Mouse (Mus musculus): Measurements from ENCODE around the gene Gm17349. TPM values are rescaled to one million over a fixed set of nuclear protein-coding genes. Genes with fewer than 3 reads are reported as not detected.
A peak's percentile ranks its signal among the peaks of the same experiment; 100 is the strongest.
"Not testable (repeated sequence)": the region's sequence is repeated elsewhere in the genome, so short reads cannot be mapped to it uniquely, and the experiment has no call there.

Gene Gm17349
- polyA plus RNA-seq, 1 experiment from 2014 or later, result 3.0 TPM

- H3K4me2 ChIP-seq (replicated peaks; ENCODE audit: low read depth), result no peak overlapping the region
- TF ChIP-seq CTCF (IDR thresholded peaks at IDR 0.05; ENCODE audit: low read depth), result no peak
- no peaks in the 10 kb centered on the region for H3K9me3 ChIP-seq (ENCODE audit: control insufficient read depth)
- no peak overlapping the region for H3K27ac ChIP-seq (ENCODE audit: low read depth, low read length)
- no peak overlapping the region for H3K4me3 ChIP-seq (ENCODE audit: low read depth, low read length)
- 89% methylated on average over 3 of the region's 3 CpGs for WGBS
- H3K9ac ChIP-seq (ENCODE audit: low read depth, low read length), result no peak overlapping the region
- 0 out of 2 replicates have a peak, but pooled peaks cover under 1% of the 10 kb centered on the region for H3K4me1 ChIP-seq (replicated peaks; ENCODE audit: control insufficient read depth, insufficient read depth, low read length)
- no peak for ATAC-seq
- peaks cover 32% of the 10 kb centered on the region for H3K36me3 ChIP-seq (ENCODE audit: control insufficient read depth, insufficient read depth)
- H3K27me3 ChIP-seq (replicated peaks; ENCODE audit: control insufficient read depth, insufficient read depth, low read length), result no peaks in the 10 kb centered on the region
Observed at GRCm38 (mm10) chr15:99731678-99732077, 26.4 kb upstream of the Gm17349 start.

GRCm38 (mm10) chr15:99731167-99731566 is 25.9 kb upstream of the Gm17349 start:
- peaks cover 27% of the 10 kb centered on the region for H3K36me3 ChIP-seq (ENCODE audit: control insufficient read depth, insufficient read depth)
- no peaks in the 10 kb centered on the region for H3K27me3 ChIP-seq (replicated peaks; ENCODE audit: control insufficient read depth, insufficient read depth, low read length)
- TF ChIP-seq CTCF (IDR thresholded peaks at IDR 0.05; ENCODE audit: low read depth), result no peak
- no peaks in the 10 kb centered on the region for H3K9me3 ChIP-seq (ENCODE audit: control insufficient read depth)
- H3K4me3 ChIP-seq (ENCODE audit: low read depth, low read length), result no peak overlapping the region
- H3K4me1 ChIP-seq (replicated peaks; ENCODE audit: control insufficient read depth, insufficient read depth, low read length), result 0 out of 2 replicates have a peak, but pooled peaks cover 5% of the 10 kb centered on the region
- WGBS, result 100% methylated on average over 2 of the region's 2 CpGs
- no peak overlapping the region for H3K4me2 ChIP-seq (replicated peaks; ENCODE audit: low read depth)
- no peak for ATAC-seq
- H3K27ac ChIP-seq (ENCODE audit: low read depth, low read length), result no peak overlapping the region
- H3K9ac ChIP-seq (ENCODE audit: low read depth, low read length), result no peak overlapping the region

DNA sequence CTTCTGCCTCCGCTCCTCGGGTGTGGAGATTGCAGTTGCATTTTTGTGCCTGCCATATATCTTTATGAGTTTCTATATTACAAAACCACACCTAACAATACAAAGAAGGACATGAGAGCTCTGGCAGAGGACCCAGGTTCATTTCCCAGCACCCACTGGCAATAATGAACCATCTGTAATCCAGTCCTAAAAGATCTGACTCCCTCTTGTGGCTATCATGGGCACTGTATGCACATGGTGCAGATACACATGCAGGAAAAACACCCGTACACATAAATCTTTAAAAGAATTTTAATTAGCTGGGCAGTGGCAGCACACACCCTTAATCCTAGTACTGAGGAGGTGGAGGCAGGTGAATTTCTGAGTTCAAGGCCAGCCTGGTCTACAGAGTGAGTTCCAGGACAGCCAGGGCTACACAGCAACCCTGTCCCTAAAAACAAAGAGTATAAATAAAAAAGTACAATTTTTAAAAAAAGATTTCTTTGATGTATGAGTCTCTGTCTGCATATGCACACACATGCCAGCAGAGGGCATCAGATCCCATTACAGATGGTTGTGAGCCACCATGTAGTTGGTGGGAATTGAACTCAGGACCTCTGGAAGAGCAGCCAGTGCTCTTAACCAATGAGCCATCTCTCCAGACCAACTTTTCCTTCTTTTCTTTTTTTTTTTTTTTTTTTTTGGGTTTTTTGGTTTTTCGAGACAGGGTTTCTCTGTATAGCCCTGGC is 23.9 kb upstream of the Gm17349 start:
- ATAC-seq, result no peak
- peaks cover 19% of the 10 kb centered on the region for H3K36me3 ChIP-seq (ENCODE audit: control insufficient read depth, insufficient read depth)
- 85% methylated on average over 3 of the region's 4 CpGs for WGBS
- no peak overlapping the region for H3K9ac ChIP-seq (ENCODE audit: low read depth, low read length)
- no peak overlapping the region for H3K4me2 ChIP-seq (replicated peaks; ENCODE audit: low read depth)
- H3K27ac ChIP-seq (ENCODE audit: low read depth, low read length), result no peak overlapping the region
- H3K27me3 ChIP-seq (replicated peaks; ENCODE audit: control insufficient read depth, insufficient read depth, low read length), result no peaks in the 10 kb centered on the region
- no peaks in the 10 kb centered on the region for H3K9me3 ChIP-seq (ENCODE audit: control insufficient read depth)
- peak; percentile 48 for TF ChIP-seq CTCF (IDR thresholded peaks at IDR 0.05; ENCODE audit: low read depth)
- no peak overlapping the region for H3K4me3 ChIP-seq (ENCODE audit: low read depth, low read length)
- H3K4me1 ChIP-seq (replicated peaks; ENCODE audit: control insufficient read depth, insufficient read depth, low read length), result peaks cover 10% of the 10 kb centered on the region; the same call in 1 of the 2 replicates

DNA sequence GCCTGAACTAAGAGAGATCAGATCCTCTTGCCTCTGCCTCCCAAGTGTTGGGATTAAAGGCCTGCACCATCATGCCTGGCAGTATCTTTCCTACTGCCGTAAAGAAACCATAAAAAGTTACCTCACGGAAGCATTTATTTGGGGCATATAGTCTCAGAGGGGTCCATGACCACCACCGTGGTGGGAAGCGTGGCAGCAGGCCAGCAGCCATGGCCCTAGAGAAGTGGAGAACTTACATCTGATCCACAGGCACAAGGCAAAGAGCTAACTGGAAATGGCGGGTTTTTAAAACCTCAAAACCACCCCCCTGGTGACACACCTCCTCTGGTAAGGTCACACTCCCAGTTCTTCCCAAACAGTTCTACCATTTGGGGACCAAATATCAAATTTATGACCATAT is 22.9 kb upstream of the Gm17349 start:
- Histone ChIP-seq H3K4me1 (replicated peaks; ENCODE audit: control insufficient read depth, insufficient read depth, low read length) (peaks cover 14% of the 10 kb centered on the region; the same call in 1 of the 2 replicates), H3K9ac (ENCODE audit: low read depth, low read length) (no peak overlapping the region), H3K9me3 (ENCODE audit: control insufficient read depth) (no peaks in the 10 kb centered on the region), H3K4me2 (replicated peaks; ENCODE audit: low read depth) (no peak overlapping the region), H3K36me3 (ENCODE audit: control insufficient read depth, insufficient read depth) (peaks cover 22% of the 10 kb centered on the region), H3K27me3 (replicated peaks; ENCODE audit: control insufficient read depth, insufficient read depth, low read length) (no peaks in the 10 kb centered on the region), H3K27ac (ENCODE audit: low read depth, low read length) (no peak overlapping the region), H3K4me3 (ENCODE audit: low read depth, low read length) (no peak overlapping the region)
- WGBS, result 94% methylated on average over 5 of the region's 5 CpGs
- no peak for TF ChIP-seq CTCF (IDR thresholded peaks at IDR 0.05; ENCODE audit: low read depth)
- ATAC-seq, result no peak

GRCm38 (mm10) chr15:99727525-99727924 is 22.2 kb upstream of the Gm17349 start:
- peaks cover 15% of the 10 kb centered on the region; the same call in 1 of the 2 replicates for H3K4me1 ChIP-seq (replicated peaks; ENCODE audit: control insufficient read depth, insufficient read depth, low read length)
- H3K9me3 ChIP-seq (ENCODE audit: control insufficient read depth), result no peaks in the 10 kb centered on the region
- H3K36me3 ChIP-seq (ENCODE audit: control insufficient read depth, insufficient read depth), result peaks cover 29% of the 10 kb centered on the region
- no peak overlapping the region for H3K4me3 ChIP-seq (ENCODE audit: low read depth, low read length)
- no peak overlapping the region for H3K4me2 ChIP-seq (replicated peaks; ENCODE audit: low read depth)
- no peak for TF ChIP-seq CTCF (IDR thresholded peaks at IDR 0.05; ENCODE audit: low read depth)
- no peaks in the 10 kb centered on the region for H3K27me3 ChIP-seq (replicated peaks; ENCODE audit: control insufficient read depth, insufficient read depth, low read length)
- WGBS, result 91% methylated on average over 12 of the region's 12 CpGs
- no peak for ATAC-seq
- H3K9ac ChIP-seq (ENCODE audit: low read depth, low read length), result no peak overlapping the region
- H3K27ac ChIP-seq (ENCODE audit: low read depth, low read length), result no peak overlapping the region

GRCm38 (mm10) chr15:99727039-99727438 is 21.7 kb upstream of the Gm17349 start:
- Histone ChIP-seq H3K36me3 (ENCODE audit: control insufficient read depth, insufficient read depth) (peaks cover 33% of the 10 kb centered on the region), H3K4me1 (replicated peaks; ENCODE audit: control insufficient read depth, insufficient read depth, low read length) (peaks cover 15% of the 10 kb centered on the region; the same call in 1 of the 2 replicates)
- not testable (repeated sequence) for H3K4me3 ChIP-seq (ENCODE audit: low read depth, low read length); H3K9ac ChIP-seq (ENCODE audit: low read depth, low read length); H3K27ac ChIP-seq (ENCODE audit: low read depth, low read length); H3K4me2 ChIP-seq (replicated peaks; ENCODE audit: low read depth); H3K27me3 ChIP-seq (replicated peaks; ENCODE audit: control insufficient read depth, insufficient read depth, low read length); ATAC-seq; H3K9me3 ChIP-seq (ENCODE audit: control insufficient read depth)
- WGBS, result 89% methylated on average over 4 of the region's 5 CpGs

Data from intestine, postnatal 0 days (tissue).